Mouse (Mus musculus) liver, embryonic 13.5 days (tissue): ENCODE measurements at regions not wholly inside any gene's neighbourhood (a gene's known extent, or its start where the extent isn't known, plus 50 kb on each side); places are given as distances from the start of the nearest gene placed in this dataset. TPM values are rescaled to one million over a fixed set of nuclear protein-coding genes. Genes with fewer than 3 reads are reported as not detected.
"Not testable (repeated sequence)": the region's sequence is repeated elsewhere in the genome, so short reads cannot be mapped to it uniquely, and the experiment has no call there.

Experiments
- ATAC-seq: fragments of 200-750 bp; cut with Nextera tagmentation; 2 replicates; pipeline ENCODE4 v1.8.0; 2017; ENCODE audit warnings: low read depth, mild to moderate bottlenecking, moderate number of reproducible peaks, moderate library complexity
- DNase-seq: peaks from one replicate; pipeline ENCODE4 v3.0.0; 2022
- H3K27ac ChIP-seq: fragments of 300-500 bp; sonication (generic); 2 replicates; pipeline ENCODE4 v1.5.1; 2015; ENCODE audit warnings: moderate library complexity, mild to moderate bottlenecking, inconsistent platforms
- H3K27me3 ChIP-seq: fragments of 300-500 bp; sonication (generic); 2 replicates; pipeline ENCODE4 v1.6.1; 2015; ENCODE audit warnings: mild to moderate bottlenecking, inconsistent platforms
- H3K36me3 ChIP-seq: fragments of 300-500 bp; sonication (generic); 2 replicates; pipeline ENCODE4 v1.6.1; 2015; ENCODE audit warnings: mild to moderate bottlenecking, inconsistent platforms
- H3K4me1 ChIP-seq: fragments of 300-500 bp; sonication (generic); replicated peaks from 2 replicates; pipeline ENCODE4 v1.6.1; 2015; ENCODE audit warnings: inconsistent platforms
- H3K4me2 ChIP-seq: fragments of 300-500 bp; sonication (generic); 2 replicates; pipeline ENCODE4 v1.6.1; 2015; ENCODE audit warnings: inconsistent platforms, mild to moderate bottlenecking, moderate library complexity
- H3K4me3 ChIP-seq: fragments of 300-500 bp; sonication (generic); replicated peaks from 2 replicates; pipeline ENCODE4 v1.5.1; 2015; ENCODE audit warnings: mild to moderate bottlenecking, inconsistent platforms
- H3K9ac ChIP-seq: fragments of 300-500 bp; sonication (generic); 2 replicates; pipeline ENCODE4 v1.6.1; 2015; ENCODE audit warnings: mild to moderate bottlenecking, inconsistent platforms
- H3K9me3 ChIP-seq: fragments of 300-500 bp; sonication (generic); replicated peaks from 2 replicates; pipeline ENCODE4 v1.6.1; 2016; ENCODE audit warnings: inconsistent platforms
- WGBS: fragments of 180-500 bp; shearing (Covaris S2); methylation state at CpG from one replicate; pipeline ENCODE4 v1.1.7; 2015; ENCODE audit not compliant: insufficient replicate concordance; 5-methylcytosine and 5-hydroxymethylcytosine counted together
- microRNA-seq: library from miRNA; unstranded; fragments of <30 nt; microRNA quantifications from one replicate; pipeline ENCODE4, GENCODE M21; 2016

- H3K4me1 ChIP-seq = no peaks in the 10 kb centered on the region
- H3K27ac ChIP-seq = no peak overlapping the region
- WGBS = 20% methylated on average over 1 of the region's 1 CpGs
- no peak overlapping the region for H3K4me2 ChIP-seq
- no peaks in the 10 kb centered on the region for H3K9me3 ChIP-seq
- no peak for DNase-seq
- no peaks in the 10 kb centered on the region for H3K27me3 ChIP-seq
- no peak for ATAC-seq
- H3K9ac ChIP-seq = no peak overlapping the region
- no peaks in the 10 kb centered on the region for H3K36me3 ChIP-seq
- no peak overlapping the region for H3K4me3 ChIP-seq
These were observed 172.0 kb upstream of the Klhl1 start for GRCm38 (mm10) chr14:96690923-96691322.

GRCm38 (mm10) chr14:96683943-96684342, 165.0 kb upstream of the Klhl1 start:
- Histone ChIP-seq H3K4me2 (no peak overlapping the region), H3K9ac (no peak overlapping the region), H3K4me1 (no peaks in the 10 kb centered on the region), H3K27me3 (no peaks in the 10 kb centered on the region), H3K27ac (no peak overlapping the region), H3K4me3 (no peak overlapping the region), H3K36me3 (no peaks in the 10 kb centered on the region), H3K9me3 (no peaks in the 10 kb centered on the region)
- ATAC-seq (no peak), DNase-seq (no peak)
- WGBS = 56% methylated on average over 5 of the region's 5 CpGs

DNA sequence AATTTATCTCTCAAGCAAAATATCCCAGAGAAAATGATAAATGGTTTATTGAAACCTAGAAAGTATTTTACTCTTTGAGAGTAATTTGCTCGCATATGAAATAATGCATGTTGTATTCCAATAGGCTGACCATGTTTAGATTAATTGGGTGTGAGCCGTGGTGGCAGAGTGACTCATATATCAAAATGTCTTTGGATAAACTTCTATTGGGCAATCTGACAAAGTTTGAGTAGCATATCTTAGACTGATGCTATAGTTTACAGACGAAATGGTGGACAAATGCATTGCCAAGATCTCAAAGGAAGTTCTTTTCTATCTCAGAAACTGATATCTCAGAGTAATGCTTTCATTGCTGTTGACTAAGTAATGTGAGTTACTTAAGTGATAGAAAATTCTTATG, 162.8 kb upstream of the Klhl1 start:
- no peak for DNase-seq
- no peak overlapping the region for H3K27ac ChIP-seq
- 50% methylated on average over 3 of the region's 3 CpGs for WGBS

GRCm38 (mm10) chr14:96676213-96676612, 157.3 kb upstream of the Klhl1 start:
- no peak overlapping the region for H3K4me2 ChIP-seq
- ATAC-seq (no peak), DNase-seq (no peak)
- H3K4me3 ChIP-seq = no peak overlapping the region
- H3K27ac ChIP-seq = no peak overlapping the region
- no peak overlapping the region for H3K9ac ChIP-seq
- WGBS = 38% methylated on average over 1 of the region's 1 CpGs
- no peaks in the 10 kb centered on the region for H3K4me1 ChIP-seq
- H3K27me3 ChIP-seq = no peaks in the 10 kb centered on the region
- H3K9me3 ChIP-seq = no peaks in the 10 kb centered on the region
- H3K36me3 ChIP-seq = no peaks in the 10 kb centered on the region

More for the DNA sequence above, 162.8 kb upstream of the Klhl1 start:
- Histone ChIP-seq H3K27me3 (no peaks in the 10 kb centered on the region), H3K36me3 (no peaks in the 10 kb centered on the region), H3K9ac (no peak overlapping the region), H3K4me2 (no peak overlapping the region), H3K4me1 (no peaks in the 10 kb centered on the region), H3K4me3 (no peak overlapping the region), H3K9me3 (no peaks in the 10 kb centered on the region)
- no peak for ATAC-seq

DNA sequence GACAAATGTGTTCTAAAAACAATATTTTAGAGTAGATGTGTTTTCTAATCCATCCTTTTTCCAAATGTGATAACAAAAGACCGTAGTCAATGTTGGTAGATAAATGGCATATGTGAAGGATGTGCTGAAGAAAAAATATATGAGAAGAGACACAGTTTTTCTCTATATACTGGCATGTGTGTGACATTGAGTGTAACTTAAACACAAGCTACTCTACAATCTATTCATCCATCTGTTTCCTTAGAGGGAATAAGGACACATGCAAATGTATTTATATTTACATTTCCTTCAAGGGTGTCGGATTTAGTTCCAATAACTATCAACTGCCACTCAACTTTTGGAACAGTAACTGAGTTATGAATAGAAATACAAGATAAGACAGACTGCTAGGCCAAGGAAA, 149.7 kb upstream of the Klhl1 start:
- no peaks in the 10 kb centered on the region for H3K27me3 ChIP-seq
- no peaks in the 10 kb centered on the region for H3K4me1 ChIP-seq
- no peak for DNase-seq

DNA sequence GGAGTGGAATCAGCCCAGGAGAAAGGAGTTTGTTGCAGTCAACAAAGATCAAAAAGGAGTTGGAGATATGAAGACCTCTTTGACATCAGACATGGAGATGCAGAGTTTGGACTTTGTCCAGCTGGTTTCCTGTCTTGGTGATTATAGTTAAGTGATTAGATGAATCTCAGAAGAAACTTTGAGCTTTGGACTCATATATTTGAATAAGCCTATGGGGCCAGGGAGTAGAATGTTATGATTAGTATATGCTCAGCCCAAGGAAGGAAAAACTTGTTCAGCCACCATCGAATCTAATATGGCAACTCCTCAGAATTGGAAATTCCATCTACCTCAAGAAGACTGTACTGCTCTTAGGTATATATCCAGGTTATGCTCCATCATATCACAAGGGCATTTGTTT, 137.6 kb upstream of the Klhl1 start:
- no peak for ATAC-seq
- H3K4me1 ChIP-seq = no peaks in the 10 kb centered on the region

More for the DNA sequence above, 149.7 kb upstream of the Klhl1 start:
- Histone ChIP-seq H3K27ac (no peak overlapping the region), H3K9ac (no peak overlapping the region), H3K36me3 (no peaks in the 10 kb centered on the region), H3K4me2 (no peak overlapping the region), H3K9me3 (no peaks in the 10 kb centered on the region), H3K4me3 (no peak overlapping the region)
- no peak for ATAC-seq
- 74% methylated on average over 2 of the region's 2 CpGs for WGBS

DNA sequence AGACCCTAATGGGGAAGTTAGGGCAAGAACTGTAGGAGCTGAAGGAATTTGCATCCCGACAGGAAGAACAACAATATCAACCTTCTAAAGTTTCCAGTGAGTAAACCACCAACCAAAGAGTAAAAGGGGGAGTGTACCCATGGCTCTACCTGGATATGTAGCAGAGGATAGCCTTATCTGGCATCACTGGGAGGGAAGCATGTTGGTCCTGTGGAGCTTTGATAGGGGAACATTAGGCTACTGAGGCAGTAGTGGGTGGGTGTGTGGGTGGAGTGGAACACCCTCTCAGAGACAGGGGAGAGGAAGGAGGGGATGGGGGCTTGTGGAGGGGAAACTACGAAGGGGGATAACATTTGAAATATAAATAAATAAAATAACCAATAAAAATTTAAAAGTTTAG, 111.4 kb upstream of the Klhl1 start:
- 47% methylated on average over 2 of the region's 2 CpGs for WGBS
- H3K27me3 ChIP-seq = no peaks in the 10 kb centered on the region
- H3K36me3 ChIP-seq = no peaks in the 10 kb centered on the region
- no peaks in the 10 kb centered on the region for H3K4me1 ChIP-seq
- H3K9ac ChIP-seq = no peak overlapping the region
- no peak overlapping the region for H3K27ac ChIP-seq
- no peak overlapping the region for H3K4me3 ChIP-seq
- no peaks in the 10 kb centered on the region for H3K9me3 ChIP-seq
- ATAC-seq (no peak), DNase-seq (no peak)
- no peak overlapping the region for H3K4me2 ChIP-seq

More for the DNA sequence above, 137.6 kb upstream of the Klhl1 start:
- no peaks in the 10 kb centered on the region for H3K9me3 ChIP-seq
- WGBS = 57% methylated on average over 1 of the region's 1 CpGs
- no peak overlapping the region for H3K9ac ChIP-seq
- H3K27ac ChIP-seq = no peak overlapping the region
- no peak overlapping the region for H3K4me3 ChIP-seq
- H3K36me3 ChIP-seq = no peaks in the 10 kb centered on the region
- no peak for DNase-seq
- no peaks in the 10 kb centered on the region for H3K27me3 ChIP-seq
- no peak overlapping the region for H3K4me2 ChIP-seq

- Histone ChIP-seq H3K9ac (no peak overlapping the region), H3K4me3 (no peak overlapping the region), H3K27me3 (no peaks in the 10 kb centered on the region), H3K4me1 (no peaks in the 10 kb centered on the region), H3K27ac (no peak overlapping the region), H3K9me3 (no peaks in the 10 kb centered on the region), H3K36me3 (no peaks in the 10 kb centered on the region), H3K4me2 (no peak overlapping the region)
- 54% methylated on average over 4 of the region's 4 CpGs for WGBS
- no peak for ATAC-seq
- no peak for DNase-seq
These were observed 87.8 kb upstream of the Klhl1 start for GRCm38 (mm10) chr14:96606736-96607135.

DNA sequence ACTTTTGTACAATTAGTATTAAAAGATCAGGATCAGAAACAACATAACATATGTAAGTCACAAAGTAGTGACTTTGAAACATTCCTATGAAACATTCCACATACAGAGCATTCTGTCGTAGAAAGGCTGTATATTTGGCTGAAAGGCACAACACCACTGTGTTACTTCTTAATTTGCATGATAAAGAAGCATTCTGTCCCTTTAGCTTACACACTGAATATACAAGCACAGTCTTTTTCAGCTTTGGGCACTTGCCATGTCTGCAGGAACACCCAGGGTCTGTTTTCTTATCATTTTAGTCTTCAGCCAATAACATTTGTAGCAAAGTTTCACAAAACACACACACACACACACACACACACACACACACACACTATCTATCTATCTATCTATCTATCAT, 82.2 kb upstream of the Klhl1 start:
- H3K36me3 ChIP-seq, DNase-seq, ATAC-seq, H3K9me3 ChIP-seq, H3K9ac ChIP-seq, H3K27ac ChIP-seq, H3K4me3 ChIP-seq, H3K4me1 ChIP-seq, H3K4me2 ChIP-seq, H3K27me3 ChIP-seq: not testable (repeated sequence)
- 44% methylated on average over 1 of the region's 1 CpGs for WGBS

- no peaks in the 10 kb centered on the region for H3K36me3 ChIP-seq
- H3K27ac ChIP-seq = no peak overlapping the region
- DNase-seq = no peak
- H3K9me3 ChIP-seq = no peaks in the 10 kb centered on the region
- no peak overlapping the region for H3K4me3 ChIP-seq
- no peak overlapping the region for H3K4me2 ChIP-seq
- no peaks in the 10 kb centered on the region for H3K4me1 ChIP-seq
- H3K9ac ChIP-seq = no peak overlapping the region
- H3K27me3 ChIP-seq = no peaks in the 10 kb centered on the region
- no peak for ATAC-seq
These were observed 73.1 kb upstream of the Klhl1 start for GRCm38 (mm10) chr14:96592051-96592450.

Small RNA genes lying in the stretch of these regions (microRNA-seq; reads per million reads assigned to microRNA genes)
- gene Gm27441 = not detected
